Mouse (Mus musculus): ENCODE data around the gene Slc8a1. TPM values are rescaled to one million over a fixed set of nuclear protein-coding genes. Genes with fewer than 3 reads are reported as not detected.

Gene Slc8a1
- polyA plus RNA-seq, 1 experiment from 2014 or later, result 18.6 TPM

GRCm38 (mm10) chr17:81523943-81524342 lies 214.2 kb downstream of the Slc8a1 start:
- 66% methylated on average over 2 of the region's 2 CpGs for WGBS
- Histone ChIP-seq H3K4me2 (no peak overlapping the region), H3K27ac (replicated peaks) (no peak overlapping the region), H3K4me3 (no peak overlapping the region), H3K9ac (no peak overlapping the region), H3K36me3 (no peaks in the 10 kb centered on the region), H3K9me3 (no peaks in the 10 kb centered on the region), H3K27me3 (no peaks in the 10 kb centered on the region), H3K4me1 (replicated peaks) (peaks cover 8% of the 10 kb centered on the region; the same call in 1 of the 2 replicates)
- no peak for ATAC-seq (ENCODE audit: low FRiP score, low read depth)

GRCm38 (mm10) chr17:81518316-81519025 lies 219.7 kb downstream of the Slc8a1 start:
- Histone ChIP-seq H3K4me3 (no peak overlapping the region), H3K27ac (replicated peaks) (no peak overlapping the region), H3K9me3 (no peaks in the 10 kb centered on the region), H3K4me1 (replicated peaks) (no peaks in the 10 kb centered on the region), H3K27me3 (no peaks in the 10 kb centered on the region), H3K4me2 (no peak overlapping the region), H3K9ac (no peak overlapping the region), H3K36me3 (no peaks in the 10 kb centered on the region)
- 88% methylated on average over 10 of the region's 10 CpGs for WGBS
- ATAC-seq (ENCODE audit: low FRiP score, low read depth), result no peak

- Histone ChIP-seq H3K9ac (no peak overlapping the region), H3K27me3 (no peaks in the 10 kb centered on the region), H3K4me3 (no peak overlapping the region), H3K9me3 (no peaks in the 10 kb centered on the region), H3K36me3 (no peaks in the 10 kb centered on the region), H3K27ac (replicated peaks) (no peak overlapping the region), H3K4me2 (no peak overlapping the region), H3K4me1 (replicated peaks) (peaks cover 4% of the 10 kb centered on the region; the same call in 1 of the 2 replicates)
- WGBS, result 17% methylated on average over 4 of the region's 4 CpGs
- no peak for ATAC-seq (ENCODE audit: low FRiP score, low read depth)
Observed at GRCm38 (mm10) chr17:81516155-81516554, 222.0 kb downstream of the Slc8a1 start.

- ATAC-seq (ENCODE audit: low FRiP score, low read depth), result no peak
- Histone ChIP-seq H3K27ac (replicated peaks) (no peak overlapping the region), H3K36me3 (no peaks in the 10 kb centered on the region), H3K4me3 (no peak overlapping the region), H3K4me2 (no peak overlapping the region), H3K9me3 (no peaks in the 10 kb centered on the region), H3K4me1 (replicated peaks) (peaks cover 6% of the 10 kb centered on the region; the same call in 1 of the 2 replicates), H3K9ac (no peak overlapping the region), H3K27me3 (no peaks in the 10 kb centered on the region)
- 81% methylated on average over 4 of the region's 4 CpGs for WGBS
Observed at GRCm38 (mm10) chr17:81514022-81514421, 224.2 kb downstream of the Slc8a1 start.

GRCm38 (mm10) chr17:81513368-81513958 lies 224.7 kb downstream of the Slc8a1 start:
- Histone ChIP-seq H3K9ac (no peak overlapping the region), H3K4me1 (replicated peaks) (peaks cover 6% of the 10 kb centered on the region; the same call in 1 of the 2 replicates), H3K4me2 (no peak overlapping the region), H3K27me3 (no peaks in the 10 kb centered on the region), H3K9me3 (no peaks in the 10 kb centered on the region), H3K36me3 (no peaks in the 10 kb centered on the region), H3K4me3 (no peak overlapping the region), H3K27ac (replicated peaks) (no peak overlapping the region)
- 62% methylated on average over 6 of the region's 6 CpGs for WGBS
- no peak for ATAC-seq (ENCODE audit: low FRiP score, low read depth)

GRCm38 (mm10) chr17:81505162-81505685 lies 233.0 kb downstream of the Slc8a1 start:
- WGBS, result 84% methylated on average over 5 of the region's 5 CpGs
- H3K4me2 ChIP-seq, result no peak overlapping the region

GRCm38 (mm10) chr17:81504040-81504439 lies 234.1 kb downstream of the Slc8a1 start:
- H3K4me3 ChIP-seq, result no peak overlapping the region
- peaks cover 6% of the 10 kb centered on the region for H3K4me1 ChIP-seq (replicated peaks)
- no peak overlapping the region for H3K27ac ChIP-seq (replicated peaks)
- H3K27me3 ChIP-seq, result no peaks in the 10 kb centered on the region
- no peaks in the 10 kb centered on the region for H3K9me3 ChIP-seq
- WGBS, result 94% methylated on average over 2 of the region's 2 CpGs
- H3K36me3 ChIP-seq, result no peaks in the 10 kb centered on the region
- no peak overlapping the region for H3K9ac ChIP-seq
- ATAC-seq (ENCODE audit: low FRiP score, low read depth), result no peak
- no peak overlapping the region for H3K4me2 ChIP-seq

More at GRCm38 (mm10) chr17:81505162-81505685, 233.0 kb downstream of the Slc8a1 start:
- no peaks in the 10 kb centered on the region for H3K36me3 ChIP-seq
- no peak overlapping the region for H3K4me3 ChIP-seq
- no peak for ATAC-seq (ENCODE audit: low FRiP score, low read depth)
- H3K27ac ChIP-seq (replicated peaks), result no peak overlapping the region
- peaks cover 6% of the 10 kb centered on the region for H3K4me1 ChIP-seq (replicated peaks)
- no peaks in the 10 kb centered on the region for H3K9me3 ChIP-seq
- H3K9ac ChIP-seq, result no peak overlapping the region
- no peaks in the 10 kb centered on the region for H3K27me3 ChIP-seq

- Histone ChIP-seq H3K4me3 (no peak overlapping the region), H3K36me3 (no peaks in the 10 kb centered on the region), H3K27ac (replicated peaks) (no peak overlapping the region), H3K4me2 (no peak overlapping the region), H3K9me3 (no peaks in the 10 kb centered on the region), H3K9ac (no peak overlapping the region), H3K4me1 (replicated peaks) (peaks cover 6% of the 10 kb centered on the region), H3K27me3 (no peaks in the 10 kb centered on the region)
- ATAC-seq (ENCODE audit: low FRiP score, low read depth), result 0 out of 2 replicates have a peak, but pooled peaks have one; percentile 63
- 55% methylated on average over 3 of the region's 3 CpGs for WGBS
Observed at GRCm38 (mm10) chr17:81502732-81503131, 235.4 kb downstream of the Slc8a1 start.

GRCm38 (mm10) chr17:81500686-81501407 lies 237.3 kb downstream of the Slc8a1 start:
- H3K4me3 ChIP-seq, result no peak overlapping the region
- H3K27me3 ChIP-seq, result no peaks in the 10 kb centered on the region
- ATAC-seq (ENCODE audit: low FRiP score, low read depth), result peak; percentile 39; the same call in 1 of the 2 replicates
- no peak overlapping the region for H3K4me2 ChIP-seq
- H3K4me1 ChIP-seq (replicated peaks), result peaks cover 6% of the 10 kb centered on the region
- no peaks in the 10 kb centered on the region for H3K36me3 ChIP-seq
- no peaks in the 10 kb centered on the region for H3K9me3 ChIP-seq
- peak overlapping the region; percentile 50; the same call in 1 of the 2 replicates for H3K27ac ChIP-seq (replicated peaks)
- H3K9ac ChIP-seq, result no peak overlapping the region
- WGBS, result 44% methylated on average over 5 of the region's 5 CpGs

GRCm38 (mm10) chr17:81497919-81498318 lies 240.3 kb downstream of the Slc8a1 start:
- Histone ChIP-seq H3K4me2 (no peak overlapping the region), H3K27ac (replicated peaks) (no peak overlapping the region), H3K36me3 (no peaks in the 10 kb centered on the region), H3K4me3 (no peak overlapping the region), H3K9me3 (no peaks in the 10 kb centered on the region), H3K9ac (no peak overlapping the region), H3K4me1 (replicated peaks) (peaks cover 6% of the 10 kb centered on the region), H3K27me3 (no peaks in the 10 kb centered on the region)
- ATAC-seq (ENCODE audit: low FRiP score, low read depth), result no peak

GRCm38 (mm10) chr17:81496616-81497015 lies 241.6 kb downstream of the Slc8a1 start:
- H3K27ac ChIP-seq (replicated peaks), result no peak overlapping the region
- ATAC-seq (ENCODE audit: low FRiP score, low read depth), result no peak

More at GRCm38 (mm10) chr17:81496616-81497015, 241.6 kb downstream of the Slc8a1 start:
- H3K4me3 ChIP-seq, result no peak overlapping the region
- no peaks in the 10 kb centered on the region for H3K36me3 ChIP-seq
- H3K9ac ChIP-seq, result no peak overlapping the region
- H3K9me3 ChIP-seq, result no peaks in the 10 kb centered on the region
- H3K27me3 ChIP-seq, result no peaks in the 10 kb centered on the region
- no peak overlapping the region for H3K4me2 ChIP-seq
- WGBS, result 72% methylated on average over 1 of the region's 1 CpGs
- peaks cover 6% of the 10 kb centered on the region for H3K4me1 ChIP-seq (replicated peaks)
